Mouse (Mus musculus): Measurements from ENCODE around the gene Selenom.

The Selenom gene

GRCm38 (mm10) chr11:3513291-3513690 is 1.2 kb upstream of the Selenom start:
- no peak for DNase-seq (ENCODE audit: low read depth, low spot score)

- no peak for DNase-seq (ENCODE audit: low read depth, low spot score)
Observed at GRCm38 (mm10) chr11:3515216-3515615, 732 bp downstream of the Selenom start.

- no peak for DNase-seq (ENCODE audit: low read depth, low spot score)
Observed at GRCm38 (mm10) chr11:3515637-3516036, 1.2 kb downstream of the Selenom start.

GRCm38 (mm10) chr11:3516121-3516520 is 1.6 kb downstream of the Selenom start:
- no peak for DNase-seq (ENCODE audit: low read depth, low spot score)

GRCm38 (mm10) chr11:3516859-3517845 is 2.7 kb downstream of the Selenom start:
- DNase-seq (ENCODE audit: low read depth, low spot score) = peak; percentile 63

- no peak for DNase-seq (ENCODE audit: low read depth, low spot score)
Observed at GRCm38 (mm10) chr11:3517846-3518732, 3.6 kb downstream of the Selenom start.

- DNase-seq (ENCODE audit: low read depth, low spot score) = no peak
Observed at GRCm38 (mm10) chr11:3519051-3519726, 4.7 kb downstream of the Selenom start.

- no peak for DNase-seq (ENCODE audit: low read depth, low spot score)
Observed at GRCm38 (mm10) chr11:3519756-3520398, 5.4 kb downstream of the Selenom start.

GRCm38 (mm10) chr11:3520919-3521318 is 6.4 kb downstream of the Selenom start:
- no peak for DNase-seq (ENCODE audit: low read depth, low spot score)

- no peak for DNase-seq (ENCODE audit: low read depth, low spot score)
Observed at GRCm38 (mm10) chr11:3521339-3522224, 7.1 kb downstream of the Selenom start.

- no peak for DNase-seq (ENCODE audit: low read depth, low spot score)
Observed at GRCm38 (mm10) chr11:3522285-3523000, 8.0 kb downstream of the Selenom start.

- DNase-seq (ENCODE audit: low read depth, low spot score) = no peak
Observed at GRCm38 (mm10) chr11:3523840-3524582, 9.5 kb downstream of the Selenom start.

GRCm38 (mm10) chr11:3525560-3525959 is 11.1 kb downstream of the Selenom start:
- no peak for DNase-seq (ENCODE audit: low read depth, low spot score)

GRCm38 (mm10) chr11:3526207-3526606 is 11.7 kb downstream of the Selenom start:
- DNase-seq (ENCODE audit: low read depth, low spot score) = no peak

- DNase-seq (ENCODE audit: low read depth, low spot score) = no peak
Observed at GRCm38 (mm10) chr11:3526979-3527738, 12.7 kb downstream of the Selenom start.

GRCm38 (mm10) chr11:3527766-3528165 is 13.3 kb downstream of the Selenom start:
- no peak for DNase-seq (ENCODE audit: low read depth, low spot score)

- no peak for DNase-seq (ENCODE audit: low read depth, low spot score)
Observed at GRCm38 (mm10) chr11:3528208-3528607, 13.7 kb downstream of the Selenom start.

All from CD4-positive helper T cell, adult 2 months (primary cell).